ENCODE assay signal across 8 mouse cellular contexts in the genomic region with DNA sequence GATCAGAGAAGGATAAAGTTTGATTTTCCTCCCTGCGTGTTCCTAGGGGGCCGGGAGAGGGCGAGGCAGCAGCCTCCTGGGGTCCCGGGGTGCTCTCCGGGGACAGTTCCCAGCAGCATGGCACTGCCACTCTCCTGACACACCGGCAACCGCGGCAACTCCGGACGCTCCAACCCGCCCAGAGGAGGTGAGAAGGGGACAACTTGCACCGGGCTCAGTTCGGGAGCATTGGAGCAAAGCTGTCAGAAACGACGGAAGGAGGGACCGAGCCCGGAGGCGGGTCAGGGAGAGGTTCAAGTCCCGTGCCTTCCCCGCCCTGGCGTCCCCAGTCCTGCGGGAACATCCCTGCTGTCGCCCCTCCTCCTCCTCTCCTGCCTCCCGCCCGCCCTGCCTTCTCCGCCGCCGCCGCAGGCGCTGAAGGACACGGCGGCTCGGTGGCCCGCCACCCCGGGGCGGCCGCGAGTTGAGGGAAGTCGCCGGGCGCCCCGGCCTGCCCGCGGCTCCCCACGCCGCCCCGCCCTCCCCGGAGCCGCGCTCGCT. TPM values are rescaled to one million over a fixed set of nuclear protein-coding genes. Genes with fewer than 3 reads are reported as not detected.
A peak's percentile ranks its signal among the peaks of the same experiment; 100 is the strongest.
DNase-seq lines count a peak whose midpoint lies in the region; ATAC-seq and TF ChIP-seq lines count a peak whose summit lies in the region.

A gene (plus strand): TSS at position 83 of the 540 bp plus-strand sequence.

- H3K36me3 ChIP-seq in embryonic facial prominence, embryonic 14.5 days (ENCODE audit: control insufficient read depth, insufficient read depth, low read length): no peaks in the 10 kb centered on the region
- no peaks in the 10 kb centered on the region for H3K36me3 ChIP-seq in heart, embryonic 10.5 days
- no peaks in the 10 kb centered on the region for H3K36me3 ChIP-seq in liver, postnatal 0 days (replicated peaks; ENCODE audit: insufficient read depth, low read length)
- no peaks in the 10 kb centered on the region for H3K36me3 ChIP-seq in neural tube, embryonic 14.5 days (ENCODE audit: control insufficient read depth, insufficient read depth, low read length)

- peak within 1 kb of the TSS; percentile 83 for H3K27ac ChIP-seq in embryonic facial prominence, embryonic 14.5 days (replicated peaks; ENCODE audit: low read depth, low read length)
- H3K27ac ChIP-seq in heart, embryonic 10.5 days: peak within 1 kb of the TSS; percentile 99
- peak within 1 kb of the TSS; percentile 90 for H3K27ac ChIP-seq in liver, postnatal 0 days (ENCODE audit: low read depth)
- peak within 1 kb of the TSS; percentile 88 for H3K27ac ChIP-seq in neural tube, embryonic 14.5 days (ENCODE audit: low read depth, low read length)

- no peaks in the 10 kb centered on the region for H3K9me3 ChIP-seq in embryonic facial prominence, embryonic 14.5 days (ENCODE audit: control insufficient read depth, low read length)
- H3K9me3 ChIP-seq in heart, embryonic 10.5 days: no peaks in the 10 kb centered on the region
- no peaks in the 10 kb centered on the region for H3K9me3 ChIP-seq in liver, postnatal 0 days (ENCODE audit: low read length)
- H3K9me3 ChIP-seq in neural tube, embryonic 14.5 days (ENCODE audit: control insufficient read depth, low read length): no peaks in the 10 kb centered on the region

- H3K9ac ChIP-seq in embryonic facial prominence, embryonic 14.5 days (ENCODE audit: low read depth, low read length): peak within 1 kb of the TSS; percentile 93
- peak within 1 kb of the TSS; percentile 84 for H3K9ac ChIP-seq in liver, postnatal 0 days (replicated peaks)
- peak within 1 kb of the TSS; percentile 88 for H3K9ac ChIP-seq in neural tube, embryonic 14.5 days (replicated peaks; ENCODE audit: low read depth, low read length)

- peak within 1 kb of the TSS; percentile 80 for H3K4me2 ChIP-seq in embryonic facial prominence, embryonic 14.5 days (ENCODE audit: low read depth, low read length)
- H3K4me2 ChIP-seq in liver, postnatal 0 days (ENCODE audit: low read depth, low read length): peak within 1 kb of the TSS; percentile 93
- peak within 1 kb of the TSS; percentile 58 for H3K4me2 ChIP-seq in neural tube, embryonic 14.5 days (ENCODE audit: low read depth, low read length)

- peaks cover 19% of the 10 kb centered on the region for H3K4me1 ChIP-seq in embryonic facial prominence, embryonic 14.5 days (ENCODE audit: control insufficient read depth, insufficient read depth, low read length)
- peaks cover 19% of the 10 kb centered on the region for H3K4me1 ChIP-seq in heart, embryonic 10.5 days
- peaks cover 18% of the 10 kb centered on the region for H3K4me1 ChIP-seq in liver, postnatal 0 days (ENCODE audit: insufficient read depth)
- peaks cover 9% of the 10 kb centered on the region; the same call in 1 of the 2 replicates for H3K4me1 ChIP-seq in neural tube, embryonic 14.5 days (ENCODE audit: control insufficient read depth, insufficient read depth, low read length)

- no peaks in the 10 kb centered on the region for H3K27me3 ChIP-seq in embryonic facial prominence, embryonic 14.5 days (replicated peaks; ENCODE audit: control insufficient read depth, insufficient read depth, low read length)
- no peaks in the 10 kb centered on the region for H3K27me3 ChIP-seq in heart, embryonic 10.5 days (ENCODE audit: insufficient read depth, poor library complexity, severe bottlenecking)
- no peaks in the 10 kb centered on the region for H3K27me3 ChIP-seq in liver, postnatal 0 days (ENCODE audit: insufficient read depth, low read length)
- no peaks in the 10 kb centered on the region for H3K27me3 ChIP-seq in neural tube, embryonic 14.5 days (ENCODE audit: control insufficient read depth, insufficient read depth, low read length)

- TF ChIP-seq EP300 in liver, postnatal 0 days (IDR thresholded peaks at IDR 0.05; ENCODE audit: low read depth): no peak

- H3K4me3 ChIP-seq in embryonic facial prominence, embryonic 14.5 days (ENCODE audit: low read depth, low read length): peak within 1 kb of the TSS; percentile 95
- peak within 1 kb of the TSS; percentile 78 for H3K4me3 ChIP-seq in heart, embryonic 10.5 days
- peak within 1 kb of the TSS; percentile 77 for H3K4me3 ChIP-seq in liver, postnatal 0 days (ENCODE audit: low read depth, low read length)
- peak within 1 kb of the TSS; percentile 86 for H3K4me3 ChIP-seq in neural tube, embryonic 14.5 days (ENCODE audit: low read depth, low read length)

- DNase-seq in CD8-positive naive resting alpha-beta T cell, adult 2 months (ENCODE audit: low read depth in 2 of 2, low spot score in 2 of 2): peak; percentile 29 to 53
- DNase-seq in adrenal gland, postnatal 25 days: peak; percentile 77
- DNase-seq in embryonic facial prominence, embryonic 14.5 days (ENCODE audit: low spot score): peak; percentile 60
- peak; percentile 81 for DNase-seq in heart, embryonic 10.5 days (ENCODE audit: low spot score)
- DNase-seq in kidney, adult 9 months: peak; percentile 74
- DNase-seq in liver, postnatal 0 days: peak; percentile 80
- peak; percentile 72 to 77 for DNase-seq in thymus, postnatal 36 days

- peak; percentile 77 for ATAC-seq in embryonic facial prominence, embryonic 14.5 days (ENCODE audit: low read depth)
- peak; percentile 78 for ATAC-seq in liver, postnatal 0 days
- peak; percentile 78 for ATAC-seq in neural tube, embryonic 14.5 days (ENCODE audit: low read depth)

- peak; percentile 21 for TF ChIP-seq CTCF in liver, postnatal 0 days (IDR thresholded peaks at IDR 0.05; ENCODE audit: low read depth)

- WGBS in embryonic facial prominence, embryonic 14.5 days: 0% methylated on average over 11 of the region's 51 CpGs
- WGBS in heart, embryonic 10.5 days: under 1% methylated on average over 49 of the region's 51 CpGs
- 1% methylated on average over 22 of the region's 51 CpGs for WGBS in liver, postnatal 0 days (ENCODE audit: insufficient replicate concordance)
- WGBS in neural tube, embryonic 14.5 days: under 1% methylated on average over 34 of the region's 51 CpGs

RNA-seq across cellular contexts. Expression of the gene that starts here (rescaled TPM):
- total RNA-seq in adrenal gland, postnatal 25 days (2021): not detected in 2 replicates
- not detected in 2 replicates for polyA plus RNA-seq in embryonic facial prominence, embryonic 14.5 days (2014; fragmentation: Nextera tagmentation; extraction: Ambion mirVana)
- polyA plus RNA-seq in heart, embryonic 10.5 days (2016; fragmentation: Nextera tagmentation; extraction: Ambion mirVana): not detected in 2 replicates
- polyA plus RNA-seq in liver, postnatal 0 days (2015; fragmentation: Nextera tagmentation; extraction: Ambion mirVana): not detected in 2 replicates
- polyA plus RNA-seq in neural tube, embryonic 14.5 days (2014; fragmentation: Nextera tagmentation; extraction: Ambion mirVana): not detected in 2 replicates

Comparison
In these comparisons a context has a peak if more than half of its experiments do, and no peak if none do; other contexts are left out.
1. Peak in every context shown above with its lines: DNase-seq, ATAC-seq, H3K4me3 ChIP-seq and H3K27ac ChIP-seq.
2. Peak in DNase-seq in adrenal gland, postnatal 25 days; RNA of the gene not detected or under 1 TPM.
3. Peak in DNase-seq, ATAC-seq, H3K4me3 ChIP-seq, H3K27ac ChIP-seq, H3K9ac ChIP-seq and H3K4me2 ChIP-seq in embryonic facial prominence, embryonic 14.5 days; RNA of the gene not detected or under 1 TPM.
4. Peak in DNase-seq, H3K4me3 ChIP-seq and H3K27ac ChIP-seq in heart, embryonic 10.5 days; RNA of the gene not detected or under 1 TPM.
5. Peak in DNase-seq, ATAC-seq, H3K4me3 ChIP-seq, H3K27ac ChIP-seq, H3K9ac ChIP-seq and H3K4me2 ChIP-seq in liver, postnatal 0 days; RNA of the gene not detected or under 1 TPM.
6. Peak in ATAC-seq, H3K4me3 ChIP-seq, H3K27ac ChIP-seq, H3K9ac ChIP-seq and H3K4me2 ChIP-seq in neural tube, embryonic 14.5 days; RNA of the gene not detected or under 1 TPM.